Mouse (Mus musculus): ENCODE measurements at regions not wholly inside any gene's neighbourhood (a gene's known extent, or its start where the extent isn't known, plus 50 kb on each side); places are given as distances from the start of the nearest gene placed in this dataset.
"Not testable (repeated sequence)": the region's sequence is repeated elsewhere in the genome, so short reads cannot be mapped to it uniquely, and the experiment has no call there.

GRCm38 (mm10) chr5:68329311-68329710, 297.7 kb downstream of the Grxcr1 start:
- no peak for TF ChIP-seq POLR2A (IDR thresholded peaks at IDR 0.05; ENCODE audit: borderline replicate concordance, extremely low read depth, low read depth, low read length)
- TF ChIP-seq CTCF (IDR thresholded peaks at IDR 0.05; ENCODE audit: insufficient read depth, low read length): no peak
- DNase-seq: no peak
- 77% methylated on average over 3 of the region's 3 CpGs for WGBS
- Histone ChIP-seq H3K4me3 (replicated peaks; ENCODE audit: extremely low read depth, low read depth, low read length) (no peak overlapping the region), H3K4me1 (ENCODE audit: control insufficient read depth, insufficient read depth, low read length) (no peaks in the 10 kb centered on the region)

GRCm38 (mm10) chr5:68329828-68330227, 298.2 kb downstream of the Grxcr1 start:
- Histone ChIP-seq H3K4me3 (replicated peaks; ENCODE audit: extremely low read depth, low read depth, low read length) (no peak overlapping the region), H3K4me1 (ENCODE audit: control insufficient read depth, insufficient read depth, low read length) (no peaks in the 10 kb centered on the region)
- DNase-seq: no peak
- TF ChIP-seq CTCF (IDR thresholded peaks at IDR 0.05; ENCODE audit: insufficient read depth, low read length) (no peak), POLR2A (IDR thresholded peaks at IDR 0.05; ENCODE audit: borderline replicate concordance, extremely low read depth, low read depth, low read length) (no peak)
- 42% methylated on average over 2 of the region's 2 CpGs for WGBS

DNA sequence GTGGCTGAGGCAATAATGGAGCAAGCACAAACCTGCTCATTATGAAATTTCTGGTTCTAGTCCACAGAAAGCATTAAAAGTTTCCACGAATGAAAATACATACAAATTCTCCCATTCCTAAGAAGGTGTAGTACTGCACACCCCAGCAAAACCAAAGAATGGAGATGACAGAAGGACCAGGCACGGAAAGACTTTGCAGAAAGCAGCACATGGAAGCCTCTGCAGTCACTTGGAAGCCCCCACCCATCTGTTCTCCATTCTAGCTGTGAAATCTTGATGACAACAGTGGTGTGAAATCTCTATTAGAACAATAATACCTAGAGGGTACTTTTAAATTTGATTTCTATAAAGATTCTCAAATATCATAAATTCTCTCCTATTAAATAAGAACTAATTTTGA, 319.3 kb downstream of the Grxcr1 start:
- WGBS: 60% methylated on average over 2 of the region's 2 CpGs
- TF ChIP-seq CTCF (IDR thresholded peaks at IDR 0.05; ENCODE audit: insufficient read depth, low read length) (no peak), POLR2A (IDR thresholded peaks at IDR 0.05; ENCODE audit: borderline replicate concordance, extremely low read depth, low read depth, low read length) (no peak)
- Histone ChIP-seq H3K4me3 (replicated peaks; ENCODE audit: extremely low read depth, low read depth, low read length) (no peak overlapping the region), H3K4me1 (ENCODE audit: control insufficient read depth, insufficient read depth, low read length) (no peaks in the 10 kb centered on the region)
- no peak for DNase-seq

DNA sequence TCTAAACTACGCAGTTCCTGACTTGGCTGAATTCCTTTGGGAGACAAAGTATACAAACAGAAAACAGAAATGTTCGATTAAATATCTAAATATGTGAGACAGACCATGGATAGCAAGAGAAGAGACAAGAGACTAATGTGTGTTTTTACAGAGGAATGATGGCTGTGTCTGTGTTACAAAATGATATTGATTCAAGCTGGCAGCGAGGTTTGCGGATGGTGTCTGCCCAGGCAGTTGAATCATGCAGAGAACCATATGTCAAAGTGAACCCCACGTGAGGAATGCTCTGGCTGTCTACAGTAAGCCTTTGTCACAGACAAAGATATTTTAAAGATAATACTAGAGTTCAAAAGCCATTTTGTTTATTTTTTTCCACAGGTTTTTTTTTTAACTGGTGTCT, 320.2 kb downstream of the Grxcr1 start:
- 47% methylated on average over 5 of the region's 5 CpGs for WGBS
- TF ChIP-seq POLR2A (IDR thresholded peaks at IDR 0.05; ENCODE audit: borderline replicate concordance, extremely low read depth, low read depth, low read length) (no peak), CTCF (IDR thresholded peaks at IDR 0.05; ENCODE audit: insufficient read depth, low read length) (no peak)
- Histone ChIP-seq H3K4me3 (replicated peaks; ENCODE audit: extremely low read depth, low read depth, low read length) (no peak overlapping the region), H3K4me1 (ENCODE audit: control insufficient read depth, insufficient read depth, low read length) (no peaks in the 10 kb centered on the region)
- no peak for DNase-seq

GRCm38 (mm10) chr5:68353211-68353610, 321.6 kb downstream of the Grxcr1 start:
- H3K4me1 ChIP-seq (ENCODE audit: control insufficient read depth, insufficient read depth, low read length): no peaks in the 10 kb centered on the region
- H3K4me3 ChIP-seq (replicated peaks; ENCODE audit: extremely low read depth, low read depth, low read length): no peak overlapping the region
- DNase-seq: no peak
- TF ChIP-seq CTCF (IDR thresholded peaks at IDR 0.05; ENCODE audit: insufficient read depth, low read length): no peak
- no peak for TF ChIP-seq POLR2A (IDR thresholded peaks at IDR 0.05; ENCODE audit: borderline replicate concordance, extremely low read depth, low read depth, low read length)
- 71% methylated on average over 4 of the region's 4 CpGs for WGBS

- H3K4me3 ChIP-seq (replicated peaks; ENCODE audit: extremely low read depth, low read depth, low read length); DNase-seq; H3K4me1 ChIP-seq (ENCODE audit: control insufficient read depth, insufficient read depth, low read length): not testable (repeated sequence)
- WGBS: 58% methylated on average over 3 of the region's 3 CpGs
Measured at GRCm38 (mm10) chr5:68353816-68354215, 322.2 kb downstream of the Grxcr1 start.

DNA sequence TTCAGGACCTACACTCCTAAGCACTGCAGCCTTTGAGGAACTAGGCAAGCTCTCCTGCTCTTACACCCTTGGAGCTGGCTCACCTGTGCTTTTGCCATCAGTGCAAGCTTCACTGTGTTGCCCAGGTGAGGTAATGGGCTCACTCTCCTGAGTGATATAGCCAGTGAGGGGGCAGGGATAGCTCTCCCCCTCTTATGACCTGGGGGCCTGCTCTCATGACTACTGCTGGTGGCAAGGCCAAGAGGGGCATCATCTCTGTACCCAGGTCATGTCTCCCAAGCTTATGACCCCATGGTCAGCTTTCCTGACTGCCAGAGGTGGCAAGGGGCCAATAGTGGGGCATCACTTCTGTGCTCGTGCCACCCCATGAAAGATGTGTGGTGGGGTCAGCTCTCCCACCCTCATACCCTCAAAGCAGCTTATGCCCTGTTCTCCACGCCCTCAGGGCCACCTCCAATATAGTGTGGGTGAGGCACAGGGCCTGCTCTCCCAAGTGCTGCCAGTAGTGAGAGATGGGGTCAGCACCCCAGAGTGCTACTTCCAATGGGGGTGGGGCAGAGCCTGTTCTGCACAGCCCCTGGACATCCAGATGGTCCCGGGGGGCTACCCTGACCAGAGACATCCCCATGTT, 330.1 kb downstream of the Grxcr1 start:
- H3K4me1 ChIP-seq (ENCODE audit: control insufficient read depth, insufficient read depth, low read length): no peaks in the 10 kb centered on the region
- no peak overlapping the region for H3K4me3 ChIP-seq (replicated peaks; ENCODE audit: extremely low read depth, low read depth, low read length)
- WGBS: 63% methylated on average over 3 of the region's 3 CpGs
- TF ChIP-seq CTCF (IDR thresholded peaks at IDR 0.05; ENCODE audit: insufficient read depth, low read length): no peak
- TF ChIP-seq POLR2A (IDR thresholded peaks at IDR 0.05; ENCODE audit: borderline replicate concordance, extremely low read depth, low read depth, low read length): no peak
- no peak for DNase-seq

DNA sequence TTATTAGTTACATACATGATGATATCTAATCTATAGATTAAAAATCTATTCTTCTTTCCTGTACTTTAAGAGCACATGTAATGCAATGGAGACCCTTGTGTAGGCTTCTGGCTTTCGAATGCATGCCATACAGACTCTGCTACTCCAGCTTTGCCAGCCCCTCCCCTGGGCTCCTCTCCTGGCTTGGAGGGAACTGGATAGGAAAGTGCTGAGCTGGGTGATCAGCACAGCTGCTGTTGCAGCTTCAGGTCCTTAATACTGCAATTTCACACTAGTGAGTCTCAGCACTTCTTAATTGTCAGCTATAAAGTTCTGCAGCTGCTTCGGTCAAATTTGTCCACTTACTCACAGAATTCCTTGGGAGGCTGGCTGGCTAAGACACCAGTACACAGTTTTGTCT, 341.4 kb downstream of the Grxcr1 start:
- no peaks in the 10 kb centered on the region for H3K4me1 ChIP-seq (ENCODE audit: control insufficient read depth, insufficient read depth, low read length)
- no peak overlapping the region for H3K4me3 ChIP-seq (replicated peaks; ENCODE audit: extremely low read depth, low read depth, low read length)
- WGBS: 63% methylated on average over 2 of the region's 2 CpGs
- DNase-seq: no peak
- TF ChIP-seq CTCF (IDR thresholded peaks at IDR 0.05; ENCODE audit: insufficient read depth, low read length) (no peak), POLR2A (IDR thresholded peaks at IDR 0.05; ENCODE audit: borderline replicate concordance, extremely low read depth, low read depth, low read length) (no peak)

Measured in lung, adult 2 months (tissue).